Mouse (Mus musculus): Measurements from ENCODE around the gene Spindoc.

- TF ChIP-seq CTCF (IDR thresholded peaks at IDR 0.05; ENCODE audit: extremely low read depth, insufficient read depth, low read length) (no peak), POLR2A (IDR thresholded peaks at IDR 0.05; ENCODE audit: extremely low read depth, insufficient read depth, low read length) (no peak)
These were observed 66.0 kb downstream of the Spindoc start for GRCm38 (mm10) chr19:7316822-7317221.
